Mouse (Mus musculus) kidney, adult 2 months (tissue): Measurements from ENCODE around the gene Gm6760.

Source experiments
- CTCF ChIP-seq: fragments of 200-500 bp; conservative IDR thresholded peaks from 2 replicates; pipeline ENCODE4 v1.5.1; 2011; ENCODE audit warnings: low read depth, mild to moderate bottlenecking, control low read depth, low read length, moderate library complexity, mixed read lengths; ENCODE audit not compliant: insufficient read depth, insufficient read length
- POLR2A ChIP-seq: fragments of 200-500 bp; IDR thresholded peaks from one replicate; pipeline ENCODE4 v1.6.1; 2011; ENCODE audit warnings: low read depth, low read length, control low read depth

DNA sequence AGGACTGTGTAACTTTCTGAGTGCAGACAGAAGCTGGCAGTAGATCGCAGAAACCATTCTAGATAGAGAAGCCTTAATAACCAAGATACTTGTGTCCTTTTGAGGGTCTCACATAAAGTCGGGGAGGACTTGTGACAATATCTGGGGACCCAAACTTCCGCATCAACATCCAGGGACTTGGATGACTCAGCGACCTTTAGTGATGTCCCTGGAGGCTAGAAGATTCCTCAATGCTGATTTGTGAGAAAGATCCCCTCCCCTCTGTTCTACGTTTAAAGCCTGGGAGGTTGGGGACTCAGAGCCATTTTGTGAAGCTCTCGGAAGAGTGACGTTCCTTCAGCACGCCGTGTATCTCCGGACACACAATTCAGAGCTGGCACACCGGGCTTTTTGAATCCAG lies 21.2 kb upstream of the Gm6760 start, which contains the start of gene 3830417A13Rik:
- TF ChIP-seq POLR2A (no peak), CTCF (no peak)
